Mouse (Mus musculus): ENCODE results near the gene Cfap300.

DNA sequence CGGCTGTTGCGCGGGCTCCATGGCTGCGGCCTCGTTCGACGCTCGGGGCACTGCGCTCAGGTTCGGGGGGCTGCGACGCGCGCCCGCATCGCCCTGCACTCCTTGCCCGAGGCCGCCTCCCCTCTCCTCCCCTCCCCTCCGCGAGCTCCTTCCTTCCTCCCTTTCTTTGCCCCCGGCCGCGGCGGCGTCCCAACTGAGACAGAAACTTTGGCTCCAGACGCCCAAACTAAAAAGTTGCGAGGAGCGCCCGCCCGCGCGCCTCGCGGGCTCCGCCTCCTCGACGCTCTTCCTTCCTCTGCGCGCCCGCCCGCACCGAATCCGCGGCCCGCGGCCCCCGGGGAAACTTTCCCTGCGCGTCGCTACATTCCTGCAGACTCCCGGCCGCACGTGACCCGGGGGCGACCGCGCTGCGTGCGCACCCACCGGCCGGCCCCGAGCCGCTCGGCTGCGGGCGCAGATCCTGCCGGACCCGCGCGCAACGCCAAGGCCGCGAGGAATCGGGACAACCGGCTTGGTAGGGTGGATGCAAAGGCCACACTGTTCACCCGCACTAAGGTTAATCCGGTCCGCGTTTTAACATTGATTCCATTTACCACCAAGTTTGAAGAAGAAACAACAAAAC, 38.1 kb downstream of the Cfap300 start, which contains the start of gene Yap1:
- TF ChIP-seq CTCF (IDR thresholded peaks at IDR 0.05; ENCODE audit: borderline replicate concordance, extremely low read depth, insufficient read depth, insufficient read length), result no peak
- peak; percentile 46; the same call in 1 of the 2 replicates for TF ChIP-seq POLR2A (IDR thresholded peaks at IDR 0.05; ENCODE audit: borderline replicate concordance, extremely low read depth, insufficient read depth, insufficient read length, poor library complexity, severe bottlenecking)

All from brain, embryonic 14.5 days (tissue).